Mouse (Mus musculus) limb, embryonic 13.5 days (tissue): ENCODE measurements around the gene Snph. TPM values are rescaled to one million over a fixed set of nuclear protein-coding genes. Genes with fewer than 3 reads are reported as not detected.
A peak's percentile ranks its signal among the peaks of the same experiment; 100 is the strongest.

Experiments
- ATAC-seq: fragments of 200-750 bp; cut with Nextera tagmentation; 2 replicates; pipeline ENCODE4 v1.8.0; 2017; ENCODE audit warnings: low read depth, moderate number of reproducible peaks, moderate TSS enrichment; ENCODE audit not compliant: low FRiP score
- H3K27ac ChIP-seq: fragments of 300-500 bp; sonication (generic); 2 replicates; pipeline ENCODE4 v1.5.1; 2015; ENCODE audit warnings: inconsistent platforms, mild to moderate bottlenecking, moderate library complexity
- H3K27me3 ChIP-seq: fragments of 300-500 bp; sonication (generic); 2 replicates; pipeline ENCODE4 v1.6.1; 2015; ENCODE audit warnings: mild to moderate bottlenecking, inconsistent platforms
- H3K36me3 ChIP-seq: fragments of 300-500 bp; sonication (generic); 2 replicates; pipeline ENCODE4 v1.6.1; 2015; ENCODE audit warnings: inconsistent platforms, mild to moderate bottlenecking, moderate library complexity
- H3K4me1 ChIP-seq: fragments of 300-500 bp; sonication (generic); 2 replicates; pipeline ENCODE4 v1.6.1; 2015; ENCODE audit warnings: inconsistent platforms
- H3K4me2 ChIP-seq: fragments of 300-500 bp; sonication (generic); replicated peaks from 2 replicates; pipeline ENCODE4 v1.6.1; 2015; ENCODE audit warnings: inconsistent platforms, mild to moderate bottlenecking, moderate library complexity
- H3K4me3 ChIP-seq: fragments of 300-500 bp; sonication (generic); 2 replicates; pipeline ENCODE4 v1.5.1; 2015; ENCODE audit warnings: moderate library complexity, mild to moderate bottlenecking, inconsistent platforms
- H3K9ac ChIP-seq: fragments of 300-500 bp; sonication (generic); 2 replicates; pipeline ENCODE4 v1.6.1; 2015; ENCODE audit warnings: mild to moderate bottlenecking, inconsistent platforms
- H3K9me3 ChIP-seq: fragments of 300-500 bp; sonication (generic); 2 replicates; pipeline ENCODE4 v1.6.1; 2016; ENCODE audit warnings: inconsistent platforms
- WGBS: fragments of 180-500 bp; shearing (Covaris S2); methylation state at CpG from one replicate; pipeline ENCODE4 v1.1.7; 2015; 5-methylcytosine and 5-hydroxymethylcytosine counted together
- polyA plus RNA-seq: library from polyadenylated mRNA; unstranded; fragments of >200 nt; fragmentation: Nextera tagmentation; extraction: Ambion mirVana; gene quantifications from 2 replicates; pipeline ENCODE4 v1.2.1, GENCODE M21; 2015

Snph gene
- polyA plus RNA-seq, 1 experiment from 2014 or later: 0.75 TPM

- Histone ChIP-seq H3K36me3 (peaks cover 44% of the 10 kb centered on the region), H3K27ac (no peak overlapping the region), H3K4me2 (no peak overlapping the region), H3K9ac (no peak overlapping the region), H3K27me3 (no peaks in the 10 kb centered on the region), H3K9me3 (no peaks in the 10 kb centered on the region), H3K4me3 (no peak overlapping the region), H3K4me1 (no peaks in the 10 kb centered on the region)
- 81% methylated on average over 1 of the region's 1 CpGs for WGBS
- no peak for ATAC-seq
These were observed 68.4 kb downstream of the Snph start for GRCm38 (mm10) chr2:151564006-151564405.

DNA sequence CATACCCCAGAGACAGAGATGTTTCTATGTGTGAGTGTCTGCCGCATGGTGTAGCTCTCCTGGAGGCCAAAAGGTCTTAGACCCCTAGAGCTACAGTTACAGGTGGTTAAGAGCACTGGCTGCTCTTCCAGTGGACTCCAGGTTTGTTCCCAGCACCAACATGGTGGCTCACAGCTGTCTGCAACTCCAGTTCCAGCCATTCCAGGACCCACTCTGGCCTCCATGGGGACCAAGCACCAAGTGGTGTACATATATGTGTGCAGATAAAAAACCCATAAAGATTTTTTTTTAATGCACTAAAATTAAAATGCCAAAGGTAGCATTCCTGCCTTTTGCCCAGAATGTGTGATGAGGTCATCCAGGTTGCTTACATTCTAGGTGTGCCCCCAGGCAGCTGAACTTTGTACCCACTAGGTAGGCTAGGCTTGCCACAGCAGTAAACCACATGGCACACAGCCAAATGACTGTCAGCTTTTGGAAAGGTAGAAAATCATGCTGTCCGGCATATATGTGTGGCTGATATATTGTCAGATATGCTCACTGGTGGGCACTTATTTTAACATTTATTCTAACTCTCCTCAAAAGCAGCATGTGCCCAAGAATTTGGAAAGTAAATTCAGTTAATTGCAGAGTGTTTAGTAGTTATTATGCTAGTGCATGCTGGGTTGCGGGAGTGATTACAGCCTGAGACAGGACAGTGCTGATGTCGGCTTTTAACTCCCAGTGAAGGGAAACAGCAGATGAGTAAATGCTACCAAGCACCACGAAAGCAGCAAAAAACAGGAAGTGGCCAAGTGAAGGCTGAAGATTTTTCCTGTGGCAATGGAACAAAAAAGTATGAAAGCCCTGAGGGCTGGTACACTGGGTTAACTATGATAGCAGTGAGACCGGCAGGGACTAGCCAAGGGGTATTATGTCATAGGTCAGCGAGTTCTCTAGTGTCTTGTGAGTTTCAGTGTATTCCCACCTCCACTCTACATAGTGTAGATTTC lies 69.2 kb downstream of the Snph start:
- Histone ChIP-seq H3K27me3 (no peaks in the 10 kb centered on the region), H3K9me3 (no peaks in the 10 kb centered on the region), H3K9ac (no peak overlapping the region), H3K4me1 (no peaks in the 10 kb centered on the region), H3K27ac (no peak overlapping the region), H3K4me3 (no peak overlapping the region), H3K4me2 (no peak overlapping the region), H3K36me3 (peaks cover 52% of the 10 kb centered on the region)
- WGBS: 83% methylated on average over 7 of the region's 7 CpGs
- ATAC-seq: no peak; the same call in 1 of the 2 replicates

DNA sequence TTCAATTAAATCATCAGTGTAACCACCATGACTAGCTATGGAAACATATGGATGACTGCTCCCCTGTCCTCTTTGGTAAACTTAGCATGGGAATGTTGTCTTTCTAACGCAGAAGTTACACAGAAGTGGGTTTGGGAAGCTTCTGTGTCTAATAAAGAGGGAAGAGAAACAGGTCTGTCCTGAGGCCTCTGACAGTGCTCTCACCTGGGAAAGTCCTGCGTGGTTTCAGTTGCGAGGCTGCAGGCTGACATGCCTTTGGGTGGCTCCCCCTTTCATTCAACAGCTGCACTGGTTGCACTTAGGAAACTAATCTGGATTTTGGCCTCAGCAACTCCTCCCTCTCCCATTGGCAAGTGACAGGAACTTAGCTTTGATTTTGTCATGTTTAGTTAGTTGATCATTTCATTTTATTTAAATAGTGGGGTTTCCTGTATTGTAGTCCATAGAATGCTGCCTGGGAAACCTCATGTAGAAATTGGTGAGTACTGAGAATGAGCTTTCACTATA lies 82.7 kb downstream of the Snph start:
- WGBS: 92% methylated on average over 3 of the region's 3 CpGs

GRCm38 (mm10) chr2:151546571-151546970 lies 85.8 kb downstream of the Snph start:
- no peaks in the 10 kb centered on the region for H3K9me3 ChIP-seq
- H3K36me3 ChIP-seq: peaks cover 67% of the 10 kb centered on the region
- no peak overlapping the region for H3K4me3 ChIP-seq
- H3K9ac ChIP-seq: no peak overlapping the region
- 88% methylated on average over 4 of the region's 4 CpGs for WGBS
- H3K4me1 ChIP-seq: peaks cover 30% of the 10 kb centered on the region
- ATAC-seq: no peak
- H3K27ac ChIP-seq: no peak overlapping the region
- no peak overlapping the region for H3K4me2 ChIP-seq
- no peaks in the 10 kb centered on the region for H3K27me3 ChIP-seq

More for the DNA sequence above, 82.7 kb downstream of the Snph start:
- Histone ChIP-seq H3K36me3 (peaks cover 90% of the 10 kb centered on the region), H3K27ac (no peak overlapping the region), H3K4me2 (no peak overlapping the region), H3K9ac (no peak overlapping the region), H3K4me3 (no peak overlapping the region), H3K9me3 (no peaks in the 10 kb centered on the region), H3K27me3 (no peaks in the 10 kb centered on the region), H3K4me1 (peaks cover 11% of the 10 kb centered on the region)
- ATAC-seq: no peak

GRCm38 (mm10) chr2:151544673-151545072 lies 87.7 kb downstream of the Snph start:
- peak overlapping the region; percentile 93; the same call in 1 of the 2 replicates for H3K9ac ChIP-seq
- WGBS: 81% methylated on average over 6 of the region's 6 CpGs
- no peak overlapping the region for H3K27ac ChIP-seq
- peaks cover 33% of the 10 kb centered on the region for H3K4me1 ChIP-seq
- no peaks in the 10 kb centered on the region for H3K27me3 ChIP-seq
- no peaks in the 10 kb centered on the region for H3K9me3 ChIP-seq
- no peak for ATAC-seq
- H3K4me2 ChIP-seq: peak overlapping the region; percentile 87
- H3K36me3 ChIP-seq: peaks cover 50% of the 10 kb centered on the region
- H3K4me3 ChIP-seq: no peak overlapping the region

GRCm38 (mm10) chr2:151543063-151543895 lies 89.1 kb downstream of the Snph start:
- H3K4me1 ChIP-seq: peaks cover 33% of the 10 kb centered on the region
- H3K27ac ChIP-seq: peak overlapping the region; percentile 94
- H3K4me3 ChIP-seq: peak overlapping the region; percentile 96
- peak overlapping the region; percentile 87 for H3K4me2 ChIP-seq
- H3K9ac ChIP-seq: peak overlapping the region; percentile 93
- H3K36me3 ChIP-seq: peaks cover 39% of the 10 kb centered on the region
- ATAC-seq: no peak
- no peaks in the 10 kb centered on the region for H3K9me3 ChIP-seq
- WGBS: 2% methylated on average over 21 of the region's 21 CpGs
- H3K27me3 ChIP-seq: no peaks in the 10 kb centered on the region

DNA sequence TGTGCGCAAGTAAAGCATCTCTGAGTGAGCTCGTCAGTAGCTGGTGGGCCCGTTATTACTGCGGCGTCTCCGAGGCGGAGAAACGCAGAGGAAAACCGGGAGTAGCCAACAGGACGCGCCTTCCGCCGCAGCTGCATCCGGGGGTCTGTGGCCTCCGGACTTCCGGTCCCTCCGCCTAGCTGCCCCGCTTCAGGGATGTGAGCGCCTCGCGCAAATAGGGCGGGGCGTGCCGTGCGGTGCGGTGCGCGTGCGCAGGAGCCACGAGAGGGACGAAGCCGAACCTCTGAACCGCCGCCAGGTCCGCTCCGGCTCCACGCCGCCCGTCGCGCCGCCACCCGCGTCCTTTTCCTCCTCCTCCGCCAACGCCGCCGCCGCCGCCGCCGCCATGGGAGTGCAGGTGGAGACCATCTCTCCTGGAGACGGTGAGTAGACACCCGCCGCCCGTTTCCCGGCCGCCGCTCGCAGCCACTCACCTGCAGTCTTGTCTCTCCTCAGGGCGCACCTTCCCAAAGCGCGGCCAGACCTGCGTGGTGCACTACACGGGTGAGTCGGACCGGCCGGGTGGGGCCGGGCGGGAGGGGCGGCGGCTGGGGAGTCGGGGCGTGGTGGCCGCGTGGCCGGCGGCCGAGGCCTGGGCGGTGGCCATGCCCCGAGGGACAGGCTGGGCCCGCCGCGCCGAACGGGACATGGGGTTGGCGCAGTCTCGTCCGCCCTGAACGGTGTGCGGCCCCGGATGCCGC lies 89.9 kb downstream of the Snph start, which contains the start of gene Fkbp1a:
TSS of gene Fkbp1a (plus strand) at position 161 of the 740 bp plus-strand sequence.
- ATAC-seq: peak; percentile 96
- Histone ChIP-seq H3K9ac (peak within 1 kb of the TSS; percentile 93), H3K4me1 (peaks cover 33% of the 10 kb centered on the region), H3K27ac (peak within 1 kb of the TSS; percentile 94), H3K9me3 (no peaks in the 10 kb centered on the region), H3K4me2 (peak within 1 kb of the TSS; percentile 87), H3K4me3 (peak within 1 kb of the TSS; percentile 96), H3K36me3 (peaks cover 32% of the 10 kb centered on the region), H3K27me3 (no peaks in the 10 kb centered on the region)
- under 1% methylated on average over 73 of the region's 93 CpGs for WGBS

Other genes with a start within 250 kb of the Snph start
- gene 4921509C19Rik, start 156.4 kb downstream of the Snph start, polyA plus RNA-seq: not detected in 2 replicates
- 293 and 302 TPM in 2 replicates for gene Nsfl1c, start 138.4 kb downstream of the Snph start, polyA plus RNA-seq
- 484 and 493 TPM in 2 replicates for gene Fkbp1a, start 90.1 kb downstream of the Snph start, polyA plus RNA-seq
- 0.76 and 1.5 TPM in 2 replicates for gene Sdcbp2, start 60.0 kb downstream of the Snph start, polyA plus RNA-seq
- gene Rad21l, start 35.9 kb upstream of the Snph start, polyA plus RNA-seq: not detected in 2 replicates
- gene Tmem74b, start 69.4 kb upstream of the Snph start, polyA plus RNA-seq: 3.4 and 4.2 TPM in 2 replicates
- gene Psmf1, start 111.6 kb upstream of the Snph start, polyA plus RNA-seq: 45.7 and 46.3 TPM in 2 replicates
- 0.74 and 1.0 TPM in 2 replicates for gene Rspo4, start 210.3 kb upstream of the Snph start, polyA plus RNA-seq